Mouse (Mus musculus): Measurements from ENCODE around the gene Lrfn2.

GRCm38 (mm10) chr17:48946765-48947164, 14.6 kb downstream of the Lrfn2 start:
- TF ChIP-seq CTCF (IDR thresholded peaks at IDR 0.05; ENCODE audit: low read depth) (no peak), EP300 (optimal IDR thresholded peaks at IDR 0.05) (no peak)

All from stomach, postnatal 0 days (tissue).